Mouse (Mus musculus) intestine, embryonic 15.5 days (tissue): ENCODE data around the gene Mettl26. TPM values are rescaled to one million over a fixed set of nuclear protein-coding genes. Genes with fewer than 3 reads are reported as not detected.

Experiments used
- ATAC-seq: fragments of 200-750 bp; cut with Nextera tagmentation; 2 replicates; pipeline ENCODE4 v1.8.0; 2017; ENCODE audit warnings: moderate TSS enrichment, moderate library complexity
- H3K27ac ChIP-seq: fragments of 300-500 bp; sonication (generic); 2 replicates; pipeline ENCODE4 v1.5.1; 2015; ENCODE audit warnings: mild to moderate bottlenecking, inconsistent platforms
- H3K27me3 ChIP-seq: fragments of 300-500 bp; sonication (generic); replicated peaks from 2 replicates; pipeline ENCODE4 v1.6.1; 2015; ENCODE audit warnings: inconsistent platforms
- H3K36me3 ChIP-seq: fragments of 300-500 bp; sonication (generic); 2 replicates; pipeline ENCODE4 v1.6.1; 2015; ENCODE audit warnings: inconsistent platforms
- H3K4me1 ChIP-seq: fragments of 300-500 bp; sonication (generic); replicated peaks from 2 replicates; pipeline ENCODE4 v1.6.1; 2015; ENCODE audit warnings: inconsistent platforms
- H3K4me2 ChIP-seq: fragments of 300-500 bp; sonication (generic); replicated peaks from 2 replicates; pipeline ENCODE4 v1.6.1; 2015; ENCODE audit warnings: mild to moderate bottlenecking, inconsistent platforms
- H3K4me3 ChIP-seq: fragments of 300-500 bp; sonication (generic); replicated peaks from 2 replicates; pipeline ENCODE4 v1.5.1; 2015; ENCODE audit warnings: inconsistent platforms
- H3K9ac ChIP-seq: fragments of 300-500 bp; sonication (generic); 2 replicates; pipeline ENCODE4 v1.6.1; 2015; ENCODE audit warnings: inconsistent platforms
- H3K9me3 ChIP-seq: fragments of 300-500 bp; sonication (generic); 2 replicates; pipeline ENCODE4 v1.6.1; 2016; ENCODE audit warnings: inconsistent platforms
- WGBS: fragments of 180-500 bp; shearing (Covaris S2); methylation state at CpG from one replicate; pipeline ENCODE4 v1.1.7; 2015; 5-methylcytosine and 5-hydroxymethylcytosine counted together
- polyA plus RNA-seq: library from polyadenylated mRNA; unstranded; fragments of >200 nt; fragmentation: Nextera tagmentation; extraction: Ambion mirVana; gene quantifications from 2 replicates; pipeline ENCODE4 v1.2.1, GENCODE M21; 2015

Gene Mettl26
- polyA plus RNA-seq, 1 experiment from 2014 or later: 53.5 TPM

DNA sequence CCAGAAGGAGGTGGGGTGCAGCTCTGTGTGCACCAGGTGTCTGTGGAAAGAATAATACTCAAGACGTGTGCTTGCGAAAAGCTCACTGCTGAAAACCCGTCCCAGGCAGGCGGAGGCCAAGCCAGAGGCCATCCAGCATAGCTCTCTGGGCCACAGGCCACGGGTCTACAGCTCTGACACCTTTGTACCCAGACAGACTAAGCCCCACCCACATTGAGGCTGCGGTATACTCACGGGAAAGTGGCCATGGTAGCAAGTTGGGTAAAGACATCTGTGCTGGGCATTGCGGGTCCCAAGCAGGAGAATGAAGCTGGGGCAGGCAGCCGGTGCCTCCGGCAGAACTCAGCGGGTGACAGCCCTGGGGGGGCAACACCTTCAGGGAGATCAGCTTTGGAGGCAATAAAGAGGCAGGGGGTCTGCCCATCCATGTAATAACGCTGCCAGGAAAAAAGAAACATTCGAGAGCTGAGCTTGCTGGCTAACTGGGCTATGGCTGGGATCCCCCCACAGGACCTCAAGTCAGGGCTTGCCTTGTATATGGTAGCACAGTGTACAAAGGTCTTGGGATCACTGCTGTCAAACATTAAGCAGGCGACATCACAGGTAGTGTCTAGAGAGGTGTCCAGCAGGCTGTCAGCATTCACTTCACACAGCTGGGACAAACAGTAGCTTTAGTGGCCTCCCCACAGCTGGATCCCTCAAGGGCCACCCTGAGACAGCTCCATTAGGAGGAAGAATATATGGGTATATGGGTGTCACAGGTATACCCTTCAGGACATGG, 35.2 kb upstream of the Mettl26 start:
- Histone ChIP-seq H3K9ac (no peak overlapping the region), H3K36me3 (peaks cover 21% of the 10 kb centered on the region), H3K27me3 (no peaks in the 10 kb centered on the region), H3K9me3 (no peaks in the 10 kb centered on the region), H3K4me1 (peaks cover 57% of the 10 kb centered on the region), H3K4me3 (no peak overlapping the region), H3K4me2 (peak overlapping the region; percentile 14; the same call in 1 of the 2 replicates), H3K27ac (no peak overlapping the region)
- ATAC-seq: peak; percentile 33; the same call in 1 of the 2 replicates
- 83% methylated on average over 14 of the region's 14 CpGs for WGBS

DNA sequence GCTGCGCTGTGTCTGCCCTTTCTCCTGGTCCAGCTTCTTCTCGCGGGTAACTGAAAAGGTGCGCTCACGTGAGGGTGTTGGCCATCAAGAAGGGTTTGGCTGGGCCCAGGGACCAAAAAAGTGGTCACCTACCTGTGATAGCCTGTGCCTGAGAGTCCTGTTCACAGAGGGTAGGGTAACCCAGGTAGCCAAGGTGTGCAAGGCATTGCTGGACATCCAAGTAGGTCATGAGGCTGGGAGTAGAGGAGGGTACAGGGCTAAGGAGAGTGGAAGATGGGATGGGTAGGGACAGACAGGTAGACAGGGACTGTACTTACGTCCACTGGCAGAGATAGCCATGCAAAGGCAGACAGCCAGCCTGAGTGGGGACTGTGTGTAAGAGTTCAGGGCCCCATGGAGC, 34.4 kb upstream of the Mettl26 start:
- H3K27me3 ChIP-seq: no peaks in the 10 kb centered on the region
- no peak for ATAC-seq
- H3K36me3 ChIP-seq: peaks cover 21% of the 10 kb centered on the region
- H3K4me1 ChIP-seq: peaks cover 54% of the 10 kb centered on the region
- no peak overlapping the region for H3K9ac ChIP-seq
- 96% methylated on average over 6 of the region's 6 CpGs for WGBS
- no peaks in the 10 kb centered on the region for H3K9me3 ChIP-seq
- no peak overlapping the region for H3K4me3 ChIP-seq
- H3K4me2 ChIP-seq: no peak overlapping the region
- H3K27ac ChIP-seq: no peak overlapping the region

DNA sequence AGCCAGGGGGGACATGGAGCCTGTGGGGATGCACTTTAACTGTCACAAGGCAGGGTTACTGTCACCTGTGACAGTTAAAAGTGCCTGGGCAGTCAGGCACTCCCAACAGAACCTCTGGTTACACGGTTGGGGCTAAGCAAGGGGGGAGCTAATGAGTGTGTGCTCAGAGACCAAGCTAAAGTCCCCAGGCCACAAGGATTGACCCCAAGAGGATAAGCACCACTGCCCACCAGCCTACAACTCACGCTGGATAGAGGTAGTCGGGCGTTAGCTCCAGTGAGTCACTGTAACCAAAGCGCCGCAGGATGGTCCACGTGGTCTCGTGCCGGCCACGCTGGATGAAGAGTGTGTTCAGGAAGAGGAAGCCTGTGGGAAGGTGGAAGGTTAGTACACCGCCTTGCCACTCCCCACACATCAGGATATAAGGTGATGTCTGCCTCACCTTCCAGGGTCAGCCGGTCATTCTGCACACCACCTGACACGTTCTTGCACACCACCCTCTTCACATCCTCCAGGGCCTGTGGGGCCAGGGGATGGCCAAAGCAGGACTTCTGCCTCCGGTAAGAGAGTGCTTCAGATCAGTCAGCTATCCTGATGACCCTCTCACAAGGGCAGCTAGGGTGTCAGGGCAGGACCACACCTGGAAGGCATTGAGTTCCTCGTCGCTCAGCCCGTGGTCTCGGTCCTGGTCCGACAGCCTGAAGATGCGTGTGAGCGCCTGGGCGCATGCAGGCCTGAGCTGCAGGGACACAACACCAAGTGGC, 33.6 kb upstream of the Mettl26 start, which contains the start of gene Gm20683:
TSS of gene Gm20683 (minus strand) at position 647 of the 764 bp plus-strand sequence.
- no peak within 1 kb of the TSS for H3K27ac ChIP-seq
- H3K27me3 ChIP-seq: no peaks in the 10 kb centered on the region
- H3K4me3 ChIP-seq: no peak within 1 kb of the TSS
- H3K9me3 ChIP-seq: no peaks in the 10 kb centered on the region
- H3K36me3 ChIP-seq: peaks cover 21% of the 10 kb centered on the region
- no peak for ATAC-seq
- no peak within 1 kb of the TSS for H3K4me2 ChIP-seq
- 93% methylated on average over 22 of the region's 22 CpGs for whole genome bisulfite sequencing
- H3K4me1 ChIP-seq: peaks cover 47% of the 10 kb centered on the region
- no peak within 1 kb of the TSS for H3K9ac ChIP-seq

DNA sequence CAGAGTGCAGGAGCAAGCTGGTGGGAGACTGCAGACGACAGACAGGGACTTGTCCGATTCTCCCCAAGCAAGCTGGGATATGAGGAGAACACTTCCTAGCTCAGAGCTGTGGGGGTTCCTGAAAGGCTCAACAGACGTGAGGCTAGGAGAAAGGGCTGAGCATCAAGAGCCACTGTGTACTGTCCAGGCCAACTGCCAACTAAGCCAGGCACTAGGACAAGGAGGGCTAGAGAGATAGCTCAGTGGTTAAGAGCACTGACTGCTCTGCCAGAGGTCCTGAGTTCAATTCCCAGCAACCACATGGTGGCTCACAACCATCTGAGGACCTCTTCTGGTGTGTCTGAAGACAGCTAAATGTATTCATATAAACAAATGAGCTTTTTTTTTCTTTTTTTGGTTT, 32.4 kb upstream of the Mettl26 start:
- Histone ChIP-seq H3K36me3 (peaks cover 21% of the 10 kb centered on the region), H3K4me3 (no peak overlapping the region), H3K4me1 (peaks cover 36% of the 10 kb centered on the region), H3K27ac (no peak overlapping the region), H3K9me3 (no peaks in the 10 kb centered on the region), H3K4me2 (no peak overlapping the region), H3K27me3 (no peaks in the 10 kb centered on the region), H3K9ac (no peak overlapping the region)
- no peak for ATAC-seq
- 83% methylated on average over 3 of the region's 3 CpGs for WGBS

DNA sequence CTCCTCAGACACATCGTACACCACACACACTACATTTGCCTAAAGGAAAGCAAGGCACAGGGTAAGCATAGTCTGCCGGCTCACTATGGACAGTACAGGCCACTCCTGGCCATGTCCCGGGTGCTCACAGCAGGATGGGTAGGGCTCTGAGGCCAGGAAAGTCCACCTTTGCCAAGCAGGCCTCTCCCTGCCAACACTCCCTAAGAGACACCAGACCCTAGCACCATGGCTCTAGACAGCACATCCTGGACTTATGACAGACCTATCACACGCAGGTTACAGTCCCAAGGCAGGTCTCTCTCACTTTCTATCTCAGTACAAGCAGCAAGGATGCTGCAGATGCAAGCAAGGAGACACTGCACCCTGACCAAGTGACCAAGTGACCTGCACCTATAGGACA, 31.8 kb upstream of the Mettl26 start:
- peaks cover 21% of the 10 kb centered on the region for H3K36me3 ChIP-seq
- H3K4me1 ChIP-seq: peaks cover 31% of the 10 kb centered on the region
- H3K27ac ChIP-seq: no peak overlapping the region
- WGBS: 86% methylated on average over 4 of the region's 4 CpGs
- peak overlapping the region; percentile 90 for H3K9ac ChIP-seq
- no peaks in the 10 kb centered on the region for H3K27me3 ChIP-seq
- H3K4me3 ChIP-seq: peak overlapping the region; percentile 82
- no peaks in the 10 kb centered on the region for H3K9me3 ChIP-seq
- peak overlapping the region; percentile 81 for H3K4me2 ChIP-seq
- ATAC-seq: no peak

DNA sequence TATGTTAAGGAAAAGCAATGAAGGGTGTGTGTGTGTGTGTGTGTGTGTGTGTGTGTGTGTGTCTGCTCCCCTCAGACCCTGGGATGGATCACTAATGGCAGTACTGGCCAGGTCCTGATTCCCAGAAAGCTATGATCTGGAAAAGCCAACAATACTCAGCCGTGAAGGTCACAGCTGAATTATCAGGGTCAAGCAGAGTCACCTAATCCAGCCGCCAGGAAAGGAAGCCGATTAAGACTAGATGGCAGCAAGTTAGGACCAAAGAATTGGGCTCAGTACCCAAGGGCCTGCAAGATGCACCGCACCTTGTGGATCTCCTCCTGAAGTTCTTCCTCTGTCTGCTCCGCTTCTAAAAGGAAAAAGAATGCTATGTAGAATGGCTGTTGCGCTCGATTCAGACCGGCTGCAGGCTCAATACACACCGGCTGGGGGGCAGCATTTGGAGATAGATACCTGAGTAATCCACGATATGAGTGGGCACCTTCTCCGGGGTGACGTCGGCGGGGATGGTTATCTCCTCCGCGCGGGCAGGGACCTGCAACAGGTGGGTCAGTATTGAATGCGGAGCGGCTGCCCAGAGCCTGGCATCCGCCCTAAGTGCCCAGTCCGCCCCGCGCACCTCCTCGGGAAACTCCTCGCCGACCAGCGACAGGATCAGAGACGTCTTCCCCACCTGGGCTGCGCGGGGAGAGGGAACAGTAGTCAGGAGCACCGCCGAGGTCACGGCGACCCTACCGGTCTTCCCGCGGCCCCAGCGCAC, 31.1 kb upstream of the Mettl26 start:
- Histone ChIP-seq H3K4me2 (peak overlapping the region; percentile 81), H3K9ac (peak overlapping the region; percentile 90), H3K9me3 (no peaks in the 10 kb centered on the region), H3K4me1 (peaks cover 31% of the 10 kb centered on the region), H3K36me3 (peaks cover 21% of the 10 kb centered on the region), H3K27me3 (no peaks in the 10 kb centered on the region), H3K4me3 (peak overlapping the region; percentile 82), H3K27ac (peak overlapping the region; percentile 80)
- 2% methylated on average over 38 of the region's 38 CpGs for WGBS
- ATAC-seq: peak; percentile 57

DNA sequence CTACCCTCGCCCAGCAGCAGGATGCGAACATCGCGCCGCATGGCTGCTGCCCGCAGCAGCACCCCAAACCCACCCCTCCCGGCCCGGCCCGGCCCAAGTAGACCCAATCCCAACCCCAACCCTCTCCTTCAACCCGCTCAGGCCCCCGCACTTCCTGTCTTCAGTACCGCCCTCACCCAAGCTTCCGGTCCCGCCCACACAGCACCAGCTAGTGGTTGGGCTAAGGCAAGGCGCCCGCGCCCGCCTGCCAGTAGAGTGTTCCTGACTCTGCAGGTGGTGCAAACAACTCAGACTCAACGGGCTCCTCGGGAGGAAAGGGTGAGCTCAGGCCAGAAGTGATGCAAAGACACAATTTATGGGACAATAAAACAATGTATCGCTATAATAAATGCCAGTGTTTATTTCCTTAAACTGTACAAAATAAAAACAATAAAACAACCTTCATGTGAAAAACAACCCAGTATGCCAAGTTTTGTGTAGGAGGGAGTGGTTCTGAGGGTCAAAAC, 30.4 kb upstream of the Mettl26 start, which contains the start of gene Rhot2:
TSS of gene Rhot2 (minus strand) at position 456 of the 506 bp plus-strand sequence.
- peak within 1 kb of the TSS; percentile 81 for H3K4me2 ChIP-seq
- H3K4me1 ChIP-seq: peaks cover 26% of the 10 kb centered on the region
- H3K9me3 ChIP-seq: no peaks in the 10 kb centered on the region
- peak within 1 kb of the TSS; percentile 90 for H3K9ac ChIP-seq
- under 1% methylated on average over 21 of the region's 21 CpGs for WGBS
- peak within 1 kb of the TSS; percentile 82 for H3K4me3 ChIP-seq
- H3K27me3 ChIP-seq: no peaks in the 10 kb centered on the region
- ATAC-seq: peak; percentile 96
- peak within 1 kb of the TSS; percentile 80 for H3K27ac ChIP-seq
- H3K36me3 ChIP-seq: peaks cover 16% of the 10 kb centered on the region

DNA sequence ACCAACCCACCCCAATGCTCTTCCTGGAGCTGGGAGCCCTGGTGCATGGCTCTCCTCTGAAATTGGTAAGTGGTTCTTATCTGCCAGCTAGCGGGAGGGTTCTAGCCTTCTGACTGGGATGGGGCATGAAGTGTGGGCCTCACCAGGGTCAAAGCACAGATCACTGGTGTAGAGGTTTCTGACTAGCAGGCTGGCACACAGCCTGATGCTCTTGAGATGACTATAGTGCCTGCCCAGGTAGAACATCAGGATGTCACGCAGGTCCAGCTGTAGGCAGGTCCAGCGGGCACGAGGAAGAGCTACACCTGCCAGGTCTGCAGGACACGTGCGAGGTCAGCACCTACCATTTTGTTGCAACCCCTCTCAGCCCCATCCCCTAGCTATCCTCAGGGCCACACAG, 14.6 kb upstream of the Mettl26 start:
- Histone ChIP-seq H3K9me3 (no peaks in the 10 kb centered on the region), H3K36me3 (no peaks in the 10 kb centered on the region), H3K27ac (no peak overlapping the region), H3K4me1 (peaks cover 19% of the 10 kb centered on the region), H3K27me3 (no peaks in the 10 kb centered on the region), H3K9ac (peak overlapping the region; percentile 77; the same call in 1 of the 2 replicates), H3K4me3 (peak overlapping the region; percentile 69), H3K4me2 (peak overlapping the region; percentile 95)
- WGBS: 89% methylated on average over 6 of the region's 6 CpGs
- ATAC-seq: no peak

DNA sequence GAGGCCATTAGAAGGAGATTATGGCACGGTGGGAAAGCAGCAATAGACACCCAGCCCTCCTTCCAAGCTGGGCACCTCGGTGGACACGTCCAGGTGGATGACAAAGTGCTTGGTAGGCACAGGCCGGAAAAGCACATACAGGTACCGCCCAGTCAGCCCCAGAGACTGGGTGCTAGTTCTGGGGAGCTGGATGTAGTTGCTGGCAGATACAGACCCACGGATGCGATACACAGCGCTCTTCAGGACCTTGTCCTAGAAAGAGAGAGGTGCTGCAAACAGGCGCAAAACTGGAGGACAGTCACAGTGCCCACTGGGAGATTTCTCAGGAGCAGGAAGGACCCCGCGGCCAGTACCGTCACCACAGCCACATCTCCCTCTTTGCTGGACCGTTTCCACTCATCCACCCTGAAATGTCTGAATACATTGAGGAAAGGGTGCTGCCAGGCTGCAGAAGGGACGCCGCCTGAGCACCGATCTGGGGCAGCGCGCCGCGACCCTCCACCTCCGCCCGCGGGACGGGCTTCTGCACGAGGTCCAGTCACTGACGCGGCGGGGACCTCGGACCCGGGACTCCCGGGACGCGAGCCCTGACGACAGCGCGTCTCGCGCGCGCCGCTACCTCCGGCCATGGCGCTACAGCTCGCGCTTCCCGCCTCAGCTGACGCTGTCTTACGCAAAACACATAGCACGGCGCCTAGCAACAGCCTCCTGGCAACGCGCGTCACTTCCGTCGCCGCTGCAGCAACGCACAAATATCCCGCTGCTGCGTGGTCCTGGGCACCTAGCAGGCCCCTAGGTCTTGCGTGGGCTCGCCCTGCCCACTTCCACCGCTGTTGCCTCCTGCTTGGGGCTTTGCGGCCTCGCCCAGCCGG, 13.8 kb upstream of the Mettl26 start, which contains the start of gene Wdr90:
TSS of gene Wdr90 (minus strand) at position 670 of the 872 bp plus-strand sequence.
- H3K36me3 ChIP-seq: no peaks in the 10 kb centered on the region
- WGBS: 2% methylated on average over 65 of the region's 65 CpGs

DNA sequence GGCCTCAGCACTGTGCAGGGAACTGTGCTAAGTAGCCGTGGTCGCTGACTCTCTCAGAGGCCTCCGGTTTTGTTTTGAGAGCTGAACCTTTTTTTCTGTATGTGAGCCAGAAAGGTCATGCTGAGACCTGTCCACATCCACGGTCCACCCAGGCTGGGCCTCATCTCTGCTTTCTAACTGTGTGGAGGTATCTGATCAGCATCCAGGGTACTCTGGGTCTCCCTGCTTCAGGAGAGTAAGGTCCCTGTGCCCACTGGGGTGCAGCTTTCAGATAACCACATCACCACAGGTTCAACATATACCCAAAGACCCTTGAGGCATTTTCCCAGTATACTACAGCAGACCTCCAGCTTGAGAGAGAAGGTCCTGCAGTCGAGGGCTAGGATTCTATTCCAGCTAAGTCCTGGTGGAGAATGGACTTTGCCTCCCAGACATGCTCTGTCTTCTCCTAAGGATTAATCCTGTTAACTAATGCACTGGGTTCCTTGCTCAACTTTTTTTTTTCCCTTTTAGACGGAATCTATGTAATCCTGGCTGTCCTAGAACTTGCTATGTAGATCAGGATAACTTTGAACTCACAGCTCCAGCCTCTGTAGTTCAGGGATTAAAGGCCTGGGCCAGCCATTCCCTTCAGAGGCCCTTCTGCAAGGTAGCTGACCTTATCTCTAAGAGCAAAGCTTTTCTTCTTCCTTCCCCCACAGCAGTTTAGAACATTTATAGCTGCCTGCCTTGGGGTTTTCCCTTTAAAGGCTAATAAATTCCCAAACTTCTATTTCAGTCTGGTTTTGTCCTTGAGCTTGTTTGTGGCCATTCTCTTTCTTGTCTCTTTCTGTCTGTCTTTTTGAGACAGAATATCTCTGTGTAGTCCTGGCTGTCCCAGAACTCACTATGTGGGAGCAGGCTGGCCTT, 12.9 kb upstream of the Mettl26 start:
- 9% methylated on average over 6 of the region's 6 CpGs for WGBS
- ATAC-seq: peak; percentile 14; the same call in 1 of the 2 replicates

More for the DNA sequence above, 13.8 kb upstream of the Mettl26 start, which contains the start of gene Wdr90:
- Histone ChIP-seq H3K9me3 (no peaks in the 10 kb centered on the region), H3K27me3 (no peaks in the 10 kb centered on the region), H3K4me3 (peak within 1 kb of the TSS; percentile 69), H3K4me1 (peaks cover 19% of the 10 kb centered on the region), H3K27ac (peak within 1 kb of the TSS; percentile 81), H3K4me2 (peak within 1 kb of the TSS; percentile 95), H3K9ac (peak within 1 kb of the TSS; percentile 77)
- ATAC-seq: peak; percentile 94

More for the DNA sequence above, 12.9 kb upstream of the Mettl26 start:
- peak overlapping the region; percentile 81 for H3K27ac ChIP-seq
- peak overlapping the region; percentile 69 for H3K4me3 ChIP-seq
- no peaks in the 10 kb centered on the region for H3K9me3 ChIP-seq
- H3K36me3 ChIP-seq: no peaks in the 10 kb centered on the region
- peak overlapping the region; percentile 77 for H3K9ac ChIP-seq
- H3K27me3 ChIP-seq: no peaks in the 10 kb centered on the region
- peaks cover 22% of the 10 kb centered on the region for H3K4me1 ChIP-seq
- H3K4me2 ChIP-seq: peak overlapping the region; percentile 95
